Mouse (Mus musculus) lung, adult 2 months (tissue): ENCODE data around the gene Ttc3. TPM values are rescaled to one million over a fixed set of nuclear protein-coding genes. Genes with fewer than 3 reads are reported as not detected.
"Not testable (repeated sequence)": the region's sequence is repeated elsewhere in the genome, so short reads cannot be mapped to it uniquely, and the experiment has no call there.

ENCODE experiments used
- DNase-seq: peaks from one replicate; pipeline ENCODE4 v3.0.0; 2022
- H3K4me1 ChIP-seq: fragments of 200-500 bp; 2 replicates; pipeline ENCODE4 v1.6.1; 2011; ENCODE audit warnings: low read length; ENCODE audit not compliant: control insufficient read depth, insufficient read depth
- H3K4me3 ChIP-seq: fragments of 200-500 bp; replicated peaks from 2 replicates; pipeline ENCODE3; 2011; ENCODE audit warnings: low read depth, mild to moderate bottlenecking, control low read depth, low read length; ENCODE audit errors: extremely low read depth
- CTCF ChIP-seq: fragments of 200-500 bp; IDR thresholded peaks from 2 replicates; pipeline ENCODE4 v1.5.1; 2011; ENCODE audit warnings: mild to moderate bottlenecking, low read length, control low read depth; ENCODE audit not compliant: insufficient read depth
- POLR2A ChIP-seq: fragments of 200-500 bp; IDR thresholded peaks from 2 replicates; pipeline ENCODE4 v1.6.1; 2011; ENCODE audit warnings: low read depth, mild to moderate bottlenecking, control low read depth, low read length, borderline replicate concordance; ENCODE audit errors: extremely low read depth
- WGBS: fragments of 180-500 bp; shearing (Covaris S2); methylation state at CpG from one replicate; pipeline ENCODE4 v1.1.7; 2018; 5-methylcytosine and 5-hydroxymethylcytosine counted together
- polyA plus RNA-seq: library from polyadenylated mRNA; depleted of rRNA; stranded (reverse); fragments of >200 nt; gene quantifications from 2 replicates; pipeline ENCODE4 v1.2.3, GENCODE M21; 2012

Ttc3 gene
- polyA plus RNA-seq, 1 experiment = 25.9 TPM

GRCm38 (mm10) chr16:94335656-94336055 is 34.8 kb upstream of the Ttc3 start:
- H3K4me3 ChIP-seq = no peak overlapping the region
- TF ChIP-seq CTCF = no peak
- no peak for TF ChIP-seq POLR2A
- WGBS = 46% methylated on average over 5 of the region's 5 CpGs
- H3K4me1 ChIP-seq = peaks cover 2% of the 10 kb centered on the region; the same call in 1 of the 2 replicates
- DNase-seq = no peak

DNA sequence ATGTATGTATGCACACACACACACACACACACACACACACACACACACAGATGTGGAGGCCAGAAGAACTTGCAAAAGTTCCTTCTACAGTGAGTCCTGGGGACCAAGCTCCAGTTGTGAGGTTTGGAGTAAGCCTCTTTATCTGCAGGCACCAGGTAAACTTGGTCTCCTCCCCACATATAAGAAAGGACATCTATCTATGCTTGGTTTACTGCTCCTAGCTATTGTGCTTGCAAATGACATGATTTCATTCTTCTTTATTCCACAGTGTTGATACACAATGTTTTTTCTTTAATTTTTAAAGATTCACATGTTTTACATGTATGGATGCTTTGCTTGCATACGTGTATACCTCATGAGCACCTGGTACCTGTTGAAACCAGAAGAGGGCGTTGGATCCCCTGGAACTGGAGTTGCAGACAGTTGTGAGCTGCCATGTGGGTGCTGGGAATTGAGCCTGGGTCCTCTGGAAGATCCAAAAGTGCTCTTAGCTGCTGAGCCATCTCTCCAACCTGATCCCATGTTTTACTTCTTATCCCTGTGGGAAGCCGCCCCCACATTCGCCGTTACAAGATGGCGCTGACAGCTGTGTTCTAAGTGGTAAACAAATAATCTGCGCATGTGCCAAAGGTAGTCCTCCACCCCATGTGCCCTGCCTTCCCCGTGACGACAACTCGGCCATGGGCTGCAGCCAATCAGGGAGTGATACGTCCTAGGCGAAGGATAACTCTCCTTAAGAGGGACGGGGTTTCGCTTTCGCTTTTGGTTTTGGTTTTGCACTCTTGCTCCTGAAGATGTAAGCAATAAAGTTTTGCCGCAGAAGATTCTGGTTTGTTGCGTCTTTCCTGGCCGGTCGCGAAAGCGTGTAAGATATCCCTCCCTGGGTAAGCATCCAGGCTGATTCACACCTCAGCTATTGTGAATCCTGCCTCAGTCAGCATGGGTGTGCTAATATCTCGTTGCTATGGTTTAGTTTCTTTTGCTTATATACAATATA is 31.0 kb upstream of the Ttc3 start:
- not testable (repeated sequence) for DNase-seq, H3K4me1 ChIP-seq, H3K4me3 ChIP-seq
- 90% methylated on average over 22 of the region's 22 CpGs for WGBS

- Histone ChIP-seq H3K4me3 (no peak overlapping the region), H3K4me1 (no peaks in the 10 kb centered on the region)
- no peak for TF ChIP-seq POLR2A
- no peak for TF ChIP-seq CTCF
- WGBS = 97% methylated on average over 1 of the region's 1 CpGs
- DNase-seq = no peak
Measured at GRCm38 (mm10) chr16:94345733-94346132, 24.7 kb upstream of the Ttc3 start.

GRCm38 (mm10) chr16:94347080-94347731 is 23.2 kb upstream of the Ttc3 start:
- DNase-seq = no peak
- no peak for TF ChIP-seq CTCF
- no peak for TF ChIP-seq POLR2A
- Histone ChIP-seq H3K4me3 (no peak overlapping the region), H3K4me1 (no peaks in the 10 kb centered on the region)
- WGBS = 64% methylated on average over 7 of the region's 7 CpGs

- no peak for DNase-seq
- WGBS = 91% methylated on average over 2 of the region's 2 CpGs
- TF ChIP-seq POLR2A (no peak), CTCF (no peak)
Measured at GRCm38 (mm10) chr16:94348779-94349178, 21.6 kb upstream of the Ttc3 start.

DNA sequence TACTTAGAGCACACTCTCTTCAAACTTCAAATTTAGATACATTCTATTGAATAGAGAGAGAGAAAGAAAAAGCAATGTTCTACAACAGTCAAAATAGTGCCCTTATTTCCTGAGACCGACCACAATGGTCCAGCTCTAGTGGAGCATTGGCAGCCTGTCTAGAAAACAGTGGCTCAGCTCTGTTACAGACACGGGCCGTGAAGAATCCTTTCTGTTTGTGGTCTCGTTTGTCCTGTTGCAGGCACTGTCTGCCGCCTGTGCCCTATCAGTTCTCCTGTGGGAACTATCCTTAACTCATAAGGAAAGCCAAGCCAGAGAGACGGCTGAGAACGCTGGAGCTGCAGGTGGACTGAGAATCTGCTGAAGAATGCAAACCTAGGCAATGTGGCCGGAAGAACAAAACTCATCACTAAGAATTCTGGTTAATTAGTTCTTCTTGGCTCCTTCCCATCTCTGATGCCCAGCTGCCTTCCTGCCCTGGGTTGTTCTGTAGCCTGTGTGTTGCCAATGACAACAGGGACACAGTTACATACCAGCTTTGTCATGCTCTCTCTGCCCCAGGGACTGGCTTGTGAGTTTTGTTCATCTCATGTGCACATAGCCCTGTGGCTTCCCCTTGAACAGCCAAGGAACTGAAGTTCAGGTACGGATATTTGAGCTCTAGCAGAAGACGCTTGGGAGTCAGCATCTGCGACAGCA is 20.7 kb upstream of the Ttc3 start:
- WGBS = 60% methylated on average over 11 of the region's 11 CpGs
- H3K4me3 ChIP-seq = no peak overlapping the region
- no peak for TF ChIP-seq POLR2A
- no peak for TF ChIP-seq CTCF
- DNase-seq = no peak
- no peaks in the 10 kb centered on the region for H3K4me1 ChIP-seq

More at GRCm38 (mm10) chr16:94348779-94349178, 21.6 kb upstream of the Ttc3 start:
- Histone ChIP-seq H3K4me1 (no peaks in the 10 kb centered on the region), H3K4me3 (no peak overlapping the region)

DNA sequence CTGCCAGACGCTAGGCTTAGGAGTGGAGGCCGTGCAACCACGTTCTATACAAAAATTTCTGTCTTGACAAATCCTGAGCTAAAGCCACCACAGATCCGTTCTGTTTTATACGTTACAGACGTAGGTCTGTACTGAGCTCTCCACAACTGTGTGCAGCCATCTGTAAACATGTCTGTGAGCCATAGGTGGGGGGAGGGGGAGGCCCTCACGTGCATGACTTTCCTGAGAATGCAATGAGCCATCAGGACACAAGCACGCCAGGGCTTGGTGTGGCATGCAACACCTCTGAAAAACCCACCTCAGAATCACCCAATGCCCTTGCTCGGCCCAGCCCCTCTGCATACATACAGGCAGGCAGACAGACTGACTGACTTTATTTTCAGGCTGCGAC is 20.1 kb upstream of the Ttc3 start:
- Histone ChIP-seq H3K4me3 (no peak overlapping the region), H3K4me1 (no peaks in the 10 kb centered on the region)
- 75% methylated on average over 10 of the region's 10 CpGs for WGBS
- DNase-seq = no peak
- TF ChIP-seq POLR2A (no peak), CTCF (no peak)

DNA sequence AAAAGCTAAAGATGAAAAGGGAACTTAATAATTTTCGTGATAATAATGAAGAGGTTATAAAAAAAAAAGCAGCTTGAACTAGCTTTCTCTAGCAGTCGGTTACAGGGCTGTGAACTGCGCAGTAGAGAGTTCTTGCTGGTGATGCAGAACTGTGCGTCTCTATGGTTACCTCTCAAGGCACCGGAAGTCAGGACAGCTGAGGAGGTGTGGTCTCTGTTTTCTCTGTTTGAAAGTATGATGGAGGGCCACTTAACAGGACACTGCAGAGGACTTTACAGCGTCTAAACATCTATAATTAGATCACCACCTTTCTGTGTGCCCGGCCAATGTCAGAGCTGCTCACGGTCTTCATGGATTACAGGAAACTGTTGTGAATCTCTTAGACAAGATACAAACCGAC is 16.0 kb upstream of the Ttc3 start:
- no peaks in the 10 kb centered on the region for H3K4me1 ChIP-seq
- WGBS = 11% methylated on average over 9 of the region's 9 CpGs
- DNase-seq = no peak
- TF ChIP-seq POLR2A (no peak), CTCF (no peak)
- no peak overlapping the region for H3K4me3 ChIP-seq

- no peak overlapping the region for H3K4me3 ChIP-seq
- no peaks in the 10 kb centered on the region for H3K4me1 ChIP-seq
- WGBS = 34% methylated on average over 7 of the region's 7 CpGs
- TF ChIP-seq CTCF = no peak
- TF ChIP-seq POLR2A = no peak
- DNase-seq = no peak
Measured at GRCm38 (mm10) chr16:94356046-94356445, 14.4 kb upstream of the Ttc3 start.
